Mouse (Mus musculus) megakaryocyte, embryonic 14.5 days (primary cell): ENCODE results near the gene Zfp358. TPM values are rescaled to one million over a fixed set of nuclear protein-coding genes. Genes with fewer than 3 reads are reported as not detected.

Experiments
- H3K27me3 ChIP-seq: replicated peaks from 2 replicates; pipeline ENCODE3; 2012; ENCODE audit warnings: inconsistent platforms
- H3K36me3 ChIP-seq: replicated peaks from 2 replicates; pipeline ENCODE3; 2012; ENCODE audit warnings: low read length, inconsistent platforms, mixed read lengths
- H3K4me1 ChIP-seq: 2 replicates; pipeline ENCODE4 v1.6.1; 2012; ENCODE audit warnings: inconsistent platforms
- H3K4me3 ChIP-seq: replicated peaks from 2 replicates; pipeline ENCODE3; 2012; ENCODE audit warnings: moderate library complexity, mild to moderate bottlenecking, inconsistent platforms
- H3K9me3 ChIP-seq: 2 replicates; pipeline ENCODE4 v1.6.1; 2012; ENCODE audit warnings: inconsistent platforms
- FLI1 ChIP-seq: IDR thresholded peaks from 2 replicates; pipeline ENCODE4 v1.6.1; 2012; ENCODE audit warnings: low read length, inconsistent platforms, mixed read lengths
- GATA1 ChIP-seq: IDR thresholded peaks from 3 replicates; pipeline ENCODE4 v1.6.1; 2012; ENCODE audit warnings: mixed read lengths, low read length, inconsistent platforms, borderline replicate concordance
- polyA plus RNA-seq: library from polyadenylated mRNA; stranded (reverse); fragments of >175 nt; gene quantifications from 2 replicates; pipeline ENCODE4 v1.2.3, GENCODE M21; 2012; ENCODE audit warnings: low replicate concordance; ENCODE audit not compliant: insufficient read depth

Gene Zfp358
- polyA plus RNA-seq, 1 experiment = 19.3 TPM

GRCm38 (mm10) chr8:3470562-3470961, 22.4 kb upstream of the Zfp358 start, which contains the start of gene Tex45:
Gene Tex45 (plus strand): TSS chr8:3470862.
- H3K4me1 ChIP-seq = peaks cover 23% of the 10 kb centered on the region
- no peaks in the 10 kb centered on the region for H3K36me3 ChIP-seq
- H3K27me3 ChIP-seq = peaks cover 6% of the 10 kb centered on the region
- no peak within 1 kb of the TSS for H3K4me3 ChIP-seq
- no peaks in the 10 kb centered on the region for H3K9me3 ChIP-seq
- no peak for TF ChIP-seq FLI1
- no peak for TF ChIP-seq GATA1

- TF ChIP-seq GATA1 = no peak
- no peak for TF ChIP-seq FLI1
- Histone ChIP-seq H3K36me3 (no peaks in the 10 kb centered on the region), H3K4me3 (peak overlapping the region; percentile 82), H3K27me3 (peaks cover 35% of the 10 kb centered on the region), H3K4me1 (peaks cover 14% of the 10 kb centered on the region), H3K9me3 (no peaks in the 10 kb centered on the region)
Measured at GRCm38 (mm10) chr8:3475715-3476429, 17.1 kb upstream of the Zfp358 start.

DNA sequence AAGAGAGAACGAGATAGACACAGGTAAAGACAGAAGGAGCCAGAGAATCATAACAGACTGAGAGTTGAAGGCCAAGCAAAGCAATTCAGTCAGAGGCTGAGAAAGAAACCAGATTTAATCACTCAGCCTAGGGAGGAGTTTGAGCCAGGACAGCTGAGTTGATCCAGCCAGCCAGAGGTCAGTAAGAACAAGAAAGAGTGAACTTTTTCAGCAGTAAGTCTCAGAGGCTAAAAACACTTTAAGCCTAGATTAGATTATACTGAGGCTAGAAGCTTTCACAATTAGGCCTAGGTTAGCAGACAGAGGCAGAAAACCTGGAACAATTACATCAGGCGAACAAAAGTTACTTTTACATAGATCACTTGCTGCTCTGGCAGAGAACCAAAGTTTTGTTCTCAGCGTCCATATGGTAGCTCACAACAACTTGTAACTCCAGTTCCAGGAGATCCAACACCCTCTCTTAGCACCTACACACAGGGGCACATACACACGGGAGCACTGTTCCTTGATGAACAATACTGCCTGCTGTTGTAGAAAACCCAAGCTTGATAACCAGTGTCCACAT, 12.6 kb upstream of the Zfp358 start:
- H3K4me1 ChIP-seq = peaks cover 38% of the 10 kb centered on the region
- peaks cover 34% of the 10 kb centered on the region for H3K27me3 ChIP-seq
- no peaks in the 10 kb centered on the region for H3K36me3 ChIP-seq
- H3K9me3 ChIP-seq = no peaks in the 10 kb centered on the region
- no peak for TF ChIP-seq GATA1
- no peak overlapping the region for H3K4me3 ChIP-seq

GRCm38 (mm10) chr8:3481605-3482004, 11.3 kb upstream of the Zfp358 start:
- TF ChIP-seq GATA1 = no peak
- no peak for TF ChIP-seq FLI1
- peak overlapping the region; percentile 50 for H3K4me3 ChIP-seq
- peaks cover 33% of the 10 kb centered on the region for H3K4me1 ChIP-seq
- H3K9me3 ChIP-seq = no peaks in the 10 kb centered on the region
- H3K27me3 ChIP-seq = peaks cover 24% of the 10 kb centered on the region
- H3K36me3 ChIP-seq = no peaks in the 10 kb centered on the region

- no peak for TF ChIP-seq GATA1
- TF ChIP-seq FLI1 = no peak
- Histone ChIP-seq H3K9me3 (no peaks in the 10 kb centered on the region), H3K36me3 (no peaks in the 10 kb centered on the region), H3K4me3 (no peak overlapping the region), H3K27me3 (peaks cover 27% of the 10 kb centered on the region), H3K4me1 (peaks cover 32% of the 10 kb centered on the region)
Measured at GRCm38 (mm10) chr8:3482240-3482740, 10.6 kb upstream of the Zfp358 start.

- no peaks in the 10 kb centered on the region for H3K9me3 ChIP-seq
- peaks cover 28% of the 10 kb centered on the region for H3K4me1 ChIP-seq
- no peak for TF ChIP-seq FLI1
- no peak for TF ChIP-seq GATA1
- H3K4me3 ChIP-seq = no peak overlapping the region
- peaks cover 16% of the 10 kb centered on the region for H3K27me3 ChIP-seq
- H3K36me3 ChIP-seq = no peaks in the 10 kb centered on the region
Measured at GRCm38 (mm10) chr8:3483546-3483945, 9.4 kb upstream of the Zfp358 start.

DNA sequence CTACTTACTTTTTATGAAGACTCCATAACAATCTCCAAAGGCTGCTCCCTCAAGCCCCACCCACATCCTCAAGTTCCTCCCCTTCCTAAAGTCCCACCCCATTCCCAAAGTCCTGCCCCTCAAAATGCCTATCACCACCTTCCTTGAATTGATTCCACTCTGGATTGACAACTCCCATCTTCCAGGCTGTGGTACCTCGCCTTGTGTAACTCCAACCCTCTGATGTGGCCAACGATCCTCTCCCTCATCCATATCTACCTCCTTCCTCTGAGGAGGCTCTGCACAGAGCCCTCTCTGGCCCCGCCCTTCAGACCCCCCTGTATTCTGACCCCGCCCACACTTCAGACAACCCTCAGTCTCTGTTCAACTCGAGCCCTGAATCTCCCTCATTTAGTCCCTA, 7.7 kb upstream of the Zfp358 start:
- H3K9me3 ChIP-seq = no peaks in the 10 kb centered on the region
- TF ChIP-seq GATA1 (no peak), FLI1 (no peak)
- no peak overlapping the region for H3K4me3 ChIP-seq
- peaks cover 7% of the 10 kb centered on the region for H3K27me3 ChIP-seq
- H3K36me3 ChIP-seq = no peaks in the 10 kb centered on the region
- H3K4me1 ChIP-seq = peaks cover 28% of the 10 kb centered on the region

GRCm38 (mm10) chr8:3493845-3494208, 889 bp downstream of the Zfp358 start:
- no peaks in the 10 kb centered on the region for H3K27me3 ChIP-seq
- H3K4me3 ChIP-seq = peak overlapping the region; percentile 98
- peaks cover 27% of the 10 kb centered on the region for H3K4me1 ChIP-seq
- H3K36me3 ChIP-seq = peaks cover 29% of the 10 kb centered on the region
- no peak for TF ChIP-seq FLI1
- TF ChIP-seq GATA1 = no peak
- peaks cover 7% of the 10 kb centered on the region for H3K9me3 ChIP-seq

DNA sequence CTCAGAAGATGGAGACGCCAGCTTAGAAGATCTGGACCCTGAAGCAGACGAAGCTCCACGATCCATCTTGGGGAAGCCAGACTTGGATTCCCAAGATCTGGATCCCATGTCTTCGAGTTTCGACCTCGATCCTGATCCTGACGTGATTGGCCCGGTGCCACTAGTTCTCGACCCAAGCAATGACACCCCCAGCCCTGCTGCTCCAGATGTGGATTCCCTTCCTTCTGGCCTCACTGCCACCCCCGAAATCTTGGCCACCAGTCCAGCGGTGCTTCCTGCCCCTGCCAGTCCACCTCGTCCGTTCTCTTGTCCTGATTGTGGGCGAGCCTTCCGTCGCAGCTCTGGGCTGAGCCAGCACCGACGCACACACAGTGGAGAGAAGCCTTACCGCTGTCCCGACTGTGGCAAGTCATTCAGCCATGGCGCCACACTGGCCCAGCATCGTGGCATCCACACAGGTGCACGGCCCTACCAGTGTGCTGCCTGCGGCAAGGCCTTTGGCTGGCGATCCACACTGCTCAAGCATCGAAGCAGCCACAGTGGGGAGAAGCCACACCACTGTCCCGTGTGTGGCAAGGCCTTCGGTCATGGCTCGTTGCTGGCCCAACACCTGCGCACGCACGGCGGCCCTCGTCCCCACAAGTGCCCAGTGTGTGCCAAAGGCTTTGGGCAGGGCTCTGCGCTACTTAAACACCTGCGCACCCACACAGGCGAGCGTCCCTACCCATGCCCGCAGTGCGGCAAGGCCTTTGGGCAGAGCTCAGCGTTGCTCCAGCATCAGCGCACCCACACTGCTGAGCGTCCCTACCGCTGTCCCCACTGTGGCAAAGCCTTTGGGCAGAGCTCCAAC, 2.9 kb downstream of the Zfp358 start:
- Histone ChIP-seq H3K36me3 (peaks cover 29% of the 10 kb centered on the region), H3K27me3 (no peaks in the 10 kb centered on the region), H3K4me1 (peaks cover 35% of the 10 kb centered on the region), H3K9me3 (peaks cover 7% of the 10 kb centered on the region), H3K4me3 (peak overlapping the region; percentile 60)
- no peak for TF ChIP-seq GATA1
- TF ChIP-seq FLI1 = no peak

DNA sequence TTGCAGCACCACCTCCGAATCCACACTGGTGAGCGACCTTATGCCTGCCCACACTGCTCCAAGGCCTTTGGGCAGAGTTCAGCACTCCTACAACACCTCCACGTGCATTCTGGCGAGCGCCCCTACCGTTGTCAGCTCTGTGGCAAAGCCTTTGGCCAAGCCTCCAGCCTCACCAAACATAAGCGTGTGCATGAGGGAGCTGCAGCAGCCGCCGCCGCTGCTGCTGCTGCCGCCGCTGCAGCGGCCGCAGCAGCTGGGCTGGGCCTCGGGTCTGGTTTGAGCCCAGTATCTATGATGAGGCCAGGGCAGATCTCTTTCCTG, 3.5 kb downstream of the Zfp358 start:
- Histone ChIP-seq H3K27me3 (no peaks in the 10 kb centered on the region), H3K36me3 (peaks cover 29% of the 10 kb centered on the region), H3K4me3 (peak overlapping the region; percentile 29), H3K4me1 (peaks cover 38% of the 10 kb centered on the region), H3K9me3 (peaks cover 7% of the 10 kb centered on the region)
- TF ChIP-seq FLI1 = no peak
- TF ChIP-seq GATA1 = no peak
